Mouse (Mus musculus) adrenal gland, postnatal 25 days (tissue): Measurements from ENCODE around the gene Ppa2. TPM values are rescaled to one million over a fixed set of nuclear protein-coding genes. Genes with fewer than 3 reads are reported as not detected.

Experiments
- DNase-seq: peaks from one replicate; pipeline ENCODE4 v3.0.0; 2021; ENCODE audit warnings: mixed read lengths
- long read RNA-seq: library from polyadenylated mRNA; stranded (forward); transcript quantifications from one replicate; pipeline ENCODE4 v2.0.0, GENCODE M21; 2021
- total RNA-seq: library from RNA; stranded (reverse); gene quantifications from 2 replicates; pipeline ENCODE4 v1.2.3, GENCODE M21; 2021

Gene Ppa2
- total RNA-seq = 48.7 and 53.2 TPM in 2 replicates
- long read RNA-seq, transcript Ppa2-201 (12 exons, 1,226 nt) = major isoform, 64 of 71 reads
- long read RNA-seq, partial matches to known transcripts = 0 of 71 reads
- long read RNA-seq, other reads (novel, unspliced or antisense) = 5 of 71 reads

DNA sequence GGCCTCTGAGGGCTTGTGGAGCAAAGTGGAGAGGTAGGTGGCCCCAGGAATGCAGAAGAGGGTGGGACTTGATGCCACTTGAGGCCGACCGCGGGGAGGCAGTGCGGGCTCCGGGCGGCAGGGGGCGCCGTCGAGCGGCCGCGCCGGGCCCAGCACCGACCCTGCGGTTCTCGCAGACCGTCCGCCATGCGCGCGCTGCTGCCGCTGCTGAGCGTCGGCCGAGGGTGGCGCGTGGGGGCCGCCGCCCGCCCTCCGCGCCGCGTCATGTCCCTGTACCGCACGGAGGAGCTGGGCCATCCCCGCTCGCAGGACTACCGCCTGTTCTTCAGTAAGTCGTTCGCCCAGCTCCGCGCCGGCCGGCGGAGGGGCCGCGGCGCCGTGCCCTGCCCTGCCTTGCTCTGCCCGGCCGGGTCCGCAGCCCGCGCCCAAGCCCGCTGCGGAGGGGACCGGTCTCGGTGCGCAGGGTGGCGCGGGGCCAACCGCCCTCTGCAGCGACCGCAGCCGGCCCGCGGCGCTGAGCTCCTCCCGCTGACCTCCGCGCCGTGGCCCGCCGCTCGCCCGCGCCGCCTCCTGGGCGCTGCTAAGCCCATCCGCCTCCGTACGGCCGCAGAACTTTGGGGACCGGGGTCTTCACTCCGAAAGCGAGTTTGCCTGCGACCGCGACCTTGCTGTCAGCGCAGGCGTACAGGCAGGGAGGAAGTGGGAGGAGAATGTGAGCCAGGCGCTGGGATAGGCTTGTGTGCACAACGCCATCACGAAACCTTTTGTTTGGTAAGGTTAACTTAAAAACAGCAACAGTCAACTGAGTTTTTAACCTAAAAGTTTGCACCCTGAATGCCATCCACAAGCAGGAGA, at the start of gene Ppa2:
TSS of gene Ppa2 (plus strand) at position 157 of the 855 bp plus-strand sequence.
- DNase-seq = peak; percentile 82

DNA sequence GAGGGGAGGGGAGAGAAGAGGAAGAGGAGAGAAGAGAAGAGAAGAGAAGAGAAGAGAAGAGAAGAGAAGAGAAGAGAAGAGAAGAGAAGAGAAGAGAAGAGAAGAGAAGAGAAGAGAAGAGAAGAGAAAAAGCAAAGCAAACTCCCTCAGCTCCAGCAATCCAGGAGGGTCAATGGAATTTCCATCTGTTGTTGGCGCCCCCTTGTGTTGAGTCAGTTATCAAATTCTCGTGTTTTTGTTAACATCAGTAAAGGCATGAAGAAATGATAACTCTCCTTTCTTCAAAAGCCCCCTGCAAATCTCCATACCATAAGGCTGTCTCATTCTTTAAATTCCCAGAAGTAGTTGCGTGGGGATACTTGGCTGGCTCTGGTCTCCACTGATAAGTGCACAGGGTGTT, 38.0 kb upstream of the Ppa2 start:
- peak; percentile 75 for DNase-seq

- no peak for DNase-seq
Measured at GRCm38 (mm10) chr3:133284587-133284986, 25.3 kb upstream of the Ppa2 start.

- no peak for DNase-seq
Measured at GRCm38 (mm10) chr3:133288795-133289194, 21.1 kb upstream of the Ppa2 start.

DNA sequence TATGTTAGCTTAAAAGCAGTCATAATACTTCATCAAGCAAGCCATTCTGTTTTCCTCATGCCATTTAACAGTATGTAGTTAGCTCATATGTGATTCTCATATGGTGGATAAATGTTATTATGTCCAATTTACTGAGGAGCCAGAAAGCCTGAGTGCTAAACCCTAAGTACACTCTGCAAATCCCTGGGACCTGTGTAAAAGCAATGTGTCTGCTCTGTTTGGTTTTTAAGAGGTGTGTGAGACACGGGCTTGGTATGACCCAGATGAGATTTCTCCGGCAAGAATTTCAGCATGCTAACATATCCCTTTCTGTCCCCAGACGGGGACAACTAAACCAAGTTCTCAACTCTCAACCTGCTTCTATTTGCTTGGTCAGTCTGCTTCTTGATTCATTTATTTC, 5.6 kb upstream of the Ppa2 start:
- no peak for DNase-seq

GRCm38 (mm10) chr3:133308361-133308760, 1.5 kb upstream of the Ppa2 start:
- DNase-seq = no peak

DNA sequence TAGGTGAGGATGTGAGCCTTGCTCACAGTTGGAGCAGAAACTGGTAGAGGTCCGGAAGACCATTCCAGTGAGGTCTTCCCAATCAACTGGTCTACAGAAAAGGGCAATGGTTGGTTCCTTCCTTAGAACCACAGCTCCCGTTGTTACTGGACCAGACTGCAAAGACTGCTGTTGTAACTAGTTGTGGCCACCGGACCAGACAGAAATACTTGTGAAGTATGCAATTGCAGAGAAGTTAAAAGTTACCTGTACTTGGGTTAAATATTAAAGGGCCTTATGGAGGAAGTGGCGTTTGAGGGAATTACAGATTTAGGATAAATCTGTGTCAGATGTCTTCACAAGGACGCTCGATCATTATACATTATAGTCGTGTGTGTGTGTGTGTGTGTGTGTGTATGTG, 551 bp upstream of the Ppa2 start:
- no peak for DNase-seq

- DNase-seq = no peak
Measured at GRCm38 (mm10) chr3:133310809-133311179, 884 bp downstream of the Ppa2 start.

GRCm38 (mm10) chr3:133312331-133312730, 2.4 kb downstream of the Ppa2 start:
- DNase-seq = no peak

DNA sequence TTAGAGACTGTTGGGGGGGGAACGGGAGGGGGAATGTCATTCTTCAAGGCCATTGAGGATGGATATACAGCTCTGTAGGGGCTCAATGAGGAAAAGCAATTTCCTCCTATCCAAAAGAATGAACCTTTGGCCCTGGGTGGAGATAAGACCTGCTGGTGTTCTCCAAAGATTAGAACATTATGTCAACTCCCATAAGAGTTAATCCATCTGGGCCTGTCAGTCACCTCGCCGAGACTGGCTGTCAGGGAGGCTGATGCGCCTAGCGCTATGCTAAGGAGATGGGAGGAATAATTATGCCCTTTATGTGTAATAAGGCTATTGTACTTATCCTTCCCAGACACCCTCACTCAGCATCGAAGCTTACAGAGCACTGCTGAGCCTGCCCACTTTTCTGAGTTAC, 2.9 kb downstream of the Ppa2 start:
- no peak for DNase-seq

GRCm38 (mm10) chr3:133313491-133314199, 3.7 kb downstream of the Ppa2 start:
- DNase-seq = no peak

DNA sequence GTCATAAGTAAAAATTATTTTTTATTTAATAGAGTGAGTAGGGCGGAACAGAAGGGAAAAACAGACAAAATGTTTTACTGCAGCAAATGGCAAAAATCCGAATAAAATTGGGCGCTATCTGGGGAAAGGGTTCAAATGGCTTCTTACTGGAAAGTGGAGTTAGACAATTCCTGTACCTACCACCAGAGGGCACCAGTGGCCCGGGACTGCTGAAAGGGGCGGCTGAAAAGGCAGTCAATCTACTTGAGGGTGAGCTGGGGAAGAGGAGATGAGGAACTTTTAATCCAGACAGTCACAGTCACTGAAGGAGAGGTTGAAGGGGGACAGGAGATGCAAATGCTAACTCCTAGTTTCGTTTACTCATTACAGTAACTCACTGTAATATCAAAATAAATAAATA, 4.6 kb downstream of the Ppa2 start:
- DNase-seq = peak; percentile 72

- no peak for DNase-seq
Measured at GRCm38 (mm10) chr3:133315011-133315410, 5.1 kb downstream of the Ppa2 start.

GRCm38 (mm10) chr3:133315647-133316046, 5.7 kb downstream of the Ppa2 start:
- DNase-seq = no peak

DNA sequence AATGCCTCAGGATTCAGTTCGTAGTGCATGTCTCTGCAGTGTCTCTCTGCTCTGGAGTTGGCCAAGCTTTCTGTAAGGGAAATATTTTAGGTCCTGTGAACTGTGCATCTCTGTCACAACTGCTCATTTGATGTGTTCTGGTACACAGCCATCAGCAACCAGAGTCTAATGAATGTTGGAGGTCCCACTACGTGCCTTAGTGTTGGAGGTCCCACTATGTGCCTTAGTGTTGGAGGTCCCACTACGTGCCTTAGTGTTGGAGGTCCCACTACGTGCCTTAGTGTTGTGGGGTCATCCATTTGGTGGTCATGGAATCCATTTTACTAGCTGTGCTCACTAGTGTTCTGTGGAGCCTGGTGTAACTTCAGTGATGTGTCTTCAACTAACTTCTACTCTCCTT, 7.9 kb downstream of the Ppa2 start:
- no peak for DNase-seq

GRCm38 (mm10) chr3:133318596-133318995, 8.7 kb downstream of the Ppa2 start:
- DNase-seq = no peak

GRCm38 (mm10) chr3:133319795-133320194, 9.9 kb downstream of the Ppa2 start:
- no peak for DNase-seq

- DNase-seq = no peak
Measured at GRCm38 (mm10) chr3:133320313-133320712, 10.4 kb downstream of the Ppa2 start.

DNA sequence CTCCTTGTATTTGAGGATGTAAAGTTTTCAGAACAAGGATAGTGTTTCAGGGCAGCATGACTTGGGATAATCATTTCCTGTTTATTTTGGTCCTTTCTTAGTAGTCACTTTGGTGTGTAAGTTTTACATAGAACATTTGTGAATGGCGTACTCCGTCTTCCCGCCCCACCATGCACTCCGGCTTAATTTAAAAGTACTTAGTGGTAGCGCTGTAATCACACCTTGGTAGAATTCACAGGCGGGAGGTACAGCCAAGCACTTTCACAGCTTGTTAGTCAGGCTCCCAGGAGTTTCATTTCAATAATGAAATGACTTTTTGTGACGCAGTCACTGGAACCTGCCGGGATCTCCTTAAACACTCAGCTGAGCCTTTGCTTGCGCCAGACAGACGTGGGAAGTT, 12.0 kb downstream of the Ppa2 start:
- DNase-seq = no peak

- DNase-seq = no peak
Measured at GRCm38 (mm10) chr3:133322552-133322951, 12.6 kb downstream of the Ppa2 start.

- DNase-seq = no peak
Measured at GRCm38 (mm10) chr3:133325135-133325534, 15.2 kb downstream of the Ppa2 start.

- no peak for DNase-seq
Measured at GRCm38 (mm10) chr3:133328551-133328950, 18.6 kb downstream of the Ppa2 start.

DNA sequence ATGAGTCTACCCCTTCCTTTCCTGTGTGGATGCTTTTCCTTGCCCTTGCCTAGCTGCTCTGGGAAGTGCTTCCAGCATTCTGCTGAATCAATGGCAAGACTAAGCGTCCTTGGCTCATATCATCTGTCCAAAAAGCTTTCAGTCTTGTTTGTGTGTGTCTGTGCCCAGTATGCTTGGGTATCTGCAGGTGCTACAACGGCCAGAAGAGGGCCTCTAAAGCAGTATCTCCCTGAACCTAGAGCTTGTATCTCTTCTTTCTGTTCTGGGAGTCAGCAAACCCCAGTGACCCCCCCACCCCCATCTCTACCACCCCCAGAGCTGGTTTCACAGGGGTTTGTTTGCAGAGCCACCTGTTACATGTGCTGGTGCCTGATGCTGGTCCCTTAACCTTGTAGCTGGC, 19.5 kb downstream of the Ppa2 start:
- no peak for DNase-seq
